Mouse (Mus musculus) midbrain, embryonic 14.5 days (tissue): Measurements from ENCODE around the gene Prss16. TPM values are rescaled to one million over a fixed set of nuclear protein-coding genes. Genes with fewer than 3 reads are reported as not detected.
A peak's percentile ranks its signal among the peaks of the same experiment; 100 is the strongest.

Experiments
- ATAC-seq: fragments of 200-750 bp; cut with Nextera tagmentation; 2 replicates; pipeline ENCODE4 v1.8.0; 2017; ENCODE audit warnings: moderate number of reproducible peaks, moderate library complexity; ENCODE audit not compliant: low FRiP score, low TSS enrichment
- DNase-seq: peaks from one replicate; pipeline ENCODE4 v3.0.0-alpha.2; 2015
- H3K27ac ChIP-seq: fragments of 300-500 bp; sonication (generic); replicated peaks from 2 replicates; pipeline ENCODE4 v1.5.1; 2014; ENCODE audit warnings: mild to moderate bottlenecking, low read depth, low read length, moderate library complexity
- H3K27me3 ChIP-seq: fragments of 300-500 bp; sonication (generic); 2 replicates; pipeline ENCODE4 v1.6.1; 2014; ENCODE audit warnings: low read length, control low read depth, mixed read lengths; ENCODE audit not compliant: control insufficient read depth, insufficient read depth
- H3K36me3 ChIP-seq: fragments of 300-500 bp; sonication (generic); 2 replicates; pipeline ENCODE4 v1.6.1; 2014; ENCODE audit warnings: low read length, control low read depth; ENCODE audit not compliant: control insufficient read depth, insufficient read depth
- H3K4me1 ChIP-seq: fragments of 300-500 bp; sonication (generic); 2 replicates; pipeline ENCODE4 v1.6.1; 2014; ENCODE audit warnings: mild to moderate bottlenecking, antibody characterized with exemption, low read length, control low read depth; ENCODE audit not compliant: control insufficient read depth, insufficient read depth
- H3K4me2 ChIP-seq: fragments of 300-500 bp; sonication (generic); 2 replicates; pipeline ENCODE4 v1.6.1; 2014; ENCODE audit warnings: mild to moderate bottlenecking, low read length, moderate library complexity
- H3K4me3 ChIP-seq: fragments of 300-500 bp; sonication (generic); replicated peaks from 2 replicates; pipeline ENCODE4 v1.5.1; 2014; ENCODE audit warnings: low read depth, low read length
- H3K9ac ChIP-seq: fragments of 300-500 bp; sonication (generic); replicated peaks from 2 replicates; pipeline ENCODE4 v1.6.1; 2014; ENCODE audit warnings: mild to moderate bottlenecking, low read length, moderate library complexity
- H3K9me3 ChIP-seq: fragments of 300-500 bp; sonication (generic); 2 replicates; pipeline ENCODE4 v1.6.1; 2016; ENCODE audit warnings: low read length, control low read depth, mixed read lengths; ENCODE audit not compliant: control insufficient read depth
- WGBS: fragments of 180-500 bp; shearing (Covaris S2); extraction: QIAGEN DNeasy Blood & Tissue Kit; methylation state at CpG from one replicate; pipeline ENCODE4 v1.1.7; 2014; 5-methylcytosine and 5-hydroxymethylcytosine counted together
- polyA plus RNA-seq: library from polyadenylated mRNA; unstranded; fragments of >200 nt; fragmentation: Nextera tagmentation; extraction: Ambion mirVana; gene quantifications from 2 replicates; pipeline ENCODE4 v1.2.1, GENCODE M21; 2014

The Prss16 gene
- polyA plus RNA-seq, 1 experiment from 2014 or later: not detected

GRCm38 (mm10) chr13:22029928-22030327, 20.4 kb upstream of the Prss16 start:
- Histone ChIP-seq H3K4me2 (no peak overlapping the region), H3K27me3 (no peaks in the 10 kb centered on the region), H3K4me3 (no peak overlapping the region), H3K9me3 (no peaks in the 10 kb centered on the region), H3K4me1 (peaks cover 4% of the 10 kb centered on the region; the same call in 1 of the 2 replicates), H3K9ac (no peak overlapping the region), H3K36me3 (no peaks in the 10 kb centered on the region), H3K27ac (no peak overlapping the region)
- ATAC-seq: no peak
- DNase-seq: peak; percentile 51
- 21% methylated on average over 8 of the region's 8 CpGs for WGBS

GRCm38 (mm10) chr13:22028673-22029460, 19.3 kb upstream of the Prss16 start:
- peak; percentile 95 for DNase-seq
- under 1% methylated on average over 40 of the region's 40 CpGs for WGBS
- H3K27me3 ChIP-seq: no peaks in the 10 kb centered on the region
- H3K9ac ChIP-seq: peak overlapping the region; percentile 54
- peak; percentile 76 for ATAC-seq
- H3K36me3 ChIP-seq: no peaks in the 10 kb centered on the region
- no peaks in the 10 kb centered on the region for H3K9me3 ChIP-seq
- H3K4me3 ChIP-seq: peak overlapping the region; percentile 45
- peak overlapping the region; percentile 65 for H3K4me2 ChIP-seq
- no peaks in the 10 kb centered on the region for H3K4me1 ChIP-seq
- peak overlapping the region; percentile 72; the same call in 1 of the 2 replicates for H3K27ac ChIP-seq

DNA sequence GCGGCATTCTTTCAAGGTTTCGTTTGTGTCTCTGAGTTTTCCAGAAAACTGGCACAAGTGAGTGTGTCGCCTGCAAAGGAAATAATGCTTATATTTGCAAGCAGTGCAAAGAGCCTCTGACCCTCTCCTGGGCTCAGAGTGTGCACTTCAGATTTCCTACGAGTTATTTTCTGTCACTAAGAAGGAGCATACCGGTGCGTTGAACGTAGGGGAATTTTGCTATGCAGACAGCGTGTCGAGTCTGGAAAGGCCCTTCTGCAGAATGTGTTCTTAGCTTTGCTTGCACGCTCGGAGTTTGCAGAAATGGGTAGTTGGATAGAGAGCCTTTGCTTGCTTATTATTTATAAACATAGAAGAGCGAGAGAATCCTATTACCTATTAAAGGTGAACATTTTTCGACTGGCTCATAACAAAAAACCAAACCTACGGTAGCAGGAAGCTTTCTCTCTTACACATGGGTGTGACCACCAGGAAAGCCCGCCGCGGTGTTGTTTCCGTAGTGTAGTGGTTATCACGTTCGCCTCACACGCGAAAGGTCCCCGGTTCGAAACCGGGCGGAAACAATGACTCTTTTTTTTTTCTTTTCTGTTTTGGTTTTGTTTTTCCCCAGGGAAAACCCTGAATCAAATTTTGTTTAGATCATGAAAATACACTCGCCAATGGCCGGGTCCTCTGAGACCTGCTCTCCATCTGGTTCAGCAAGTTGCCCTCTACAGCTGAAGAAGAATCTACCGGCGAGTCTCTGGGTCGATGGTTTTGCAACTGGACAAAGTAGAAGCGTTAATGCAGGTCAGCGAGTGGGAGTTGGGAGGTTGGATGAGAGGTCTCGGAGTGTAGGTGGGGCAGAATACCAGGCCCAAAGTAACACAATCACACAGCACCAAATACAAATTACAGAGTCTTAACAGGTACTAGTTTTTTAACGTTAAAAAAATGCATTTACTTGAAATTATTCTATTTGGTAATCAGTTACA, 16.8 kb upstream of the Prss16 start:
- Histone ChIP-seq H3K36me3 (no peaks in the 10 kb centered on the region), H3K4me2 (peak overlapping the region; percentile 55), H3K9ac (peak overlapping the region; percentile 29; the same call in 1 of the 2 replicates), H3K27me3 (peaks cover 8% of the 10 kb centered on the region; the same call in 1 of the 2 replicates), H3K4me1 (no peaks in the 10 kb centered on the region), H3K4me3 (peak overlapping the region; percentile 37), H3K27ac (0 out of 2 replicates have a peak overlapping the region, but pooled peaks have one; percentile 14), H3K9me3 (no peaks in the 10 kb centered on the region)
- DNase-seq: peak; percentile 95
- ATAC-seq: 0 out of 2 replicates have a peak, but pooled peaks have one; percentile 65
- 2% methylated on average over 35 of the region's 35 CpGs for WGBS

GRCm38 (mm10) chr13:22022241-22022640, 12.7 kb upstream of the Prss16 start:
- no peaks in the 10 kb centered on the region for H3K36me3 ChIP-seq
- peak overlapping the region; percentile 33 for H3K4me3 ChIP-seq
- 1% methylated on average over 9 of the region's 9 CpGs for WGBS
- H3K9ac ChIP-seq: no peak overlapping the region
- DNase-seq: peak; percentile 89
- no peak overlapping the region for H3K27ac ChIP-seq
- ATAC-seq: peak; percentile 78
- H3K27me3 ChIP-seq: peaks cover 43% of the 10 kb centered on the region
- peaks cover 6% of the 10 kb centered on the region; the same call in 1 of the 2 replicates for H3K4me1 ChIP-seq
- peak overlapping the region; percentile 58 for H3K4me2 ChIP-seq
- no peaks in the 10 kb centered on the region for H3K9me3 ChIP-seq

- no peaks in the 10 kb centered on the region for H3K36me3 ChIP-seq
- H3K9ac ChIP-seq: no peak overlapping the region
- under 1% methylated on average over 11 of the region's 11 CpGs for WGBS
- peak overlapping the region; percentile 58 for H3K4me2 ChIP-seq
- ATAC-seq (no peak), DNase-seq (peak; percentile 51)
- H3K27me3 ChIP-seq: peaks cover 47% of the 10 kb centered on the region
- peaks cover 6% of the 10 kb centered on the region; the same call in 1 of the 2 replicates for H3K4me1 ChIP-seq
- H3K9me3 ChIP-seq: no peaks in the 10 kb centered on the region
- H3K27ac ChIP-seq: no peak overlapping the region
- peak overlapping the region; percentile 33 for H3K4me3 ChIP-seq
Observed at GRCm38 (mm10) chr13:22021581-22021980, 12.0 kb upstream of the Prss16 start.

DNA sequence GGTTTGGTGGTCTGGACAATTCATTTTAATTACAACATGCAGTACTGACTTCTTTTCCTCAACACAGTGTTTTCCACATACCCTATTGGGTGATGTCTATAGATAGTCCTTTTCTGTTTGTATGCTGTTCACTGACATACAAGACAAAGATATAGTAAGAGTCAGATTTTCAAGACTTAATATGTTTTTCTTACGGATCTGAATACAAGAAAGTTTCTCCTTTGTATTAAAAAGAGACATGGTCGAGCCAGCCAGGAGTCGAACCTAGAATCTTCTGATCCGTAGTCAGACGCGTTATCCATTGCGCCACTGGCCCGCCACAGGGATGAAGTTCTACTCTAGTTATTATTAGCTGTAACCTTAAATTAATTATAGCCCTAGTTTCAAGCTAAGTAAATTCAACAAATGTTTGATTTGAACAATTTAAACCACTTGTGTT, 11.4 kb upstream of the Prss16 start:
- no peak overlapping the region for H3K27ac ChIP-seq
- WGBS: under 1% methylated on average over 8 of the region's 8 CpGs
- peaks cover 54% of the 10 kb centered on the region for H3K27me3 ChIP-seq

GRCm38 (mm10) chr13:22019934-22020835, 10.6 kb upstream of the Prss16 start:
- peak; percentile 41 for DNase-seq
- Histone ChIP-seq H3K27me3 (peaks cover 59% of the 10 kb centered on the region), H3K4me3 (peak overlapping the region; percentile 33), H3K4me1 (peaks cover 6% of the 10 kb centered on the region; the same call in 1 of the 2 replicates), H3K9ac (0 out of 2 replicates have a peak overlapping the region, but pooled peaks have one; percentile 21), H3K36me3 (no peaks in the 10 kb centered on the region), H3K9me3 (0 out of 2 replicates have a peak, but pooled peaks cover 1% of the 10 kb centered on the region), H3K4me2 (peak overlapping the region; percentile 58), H3K27ac (no peak overlapping the region)
- WGBS: under 1% methylated on average over 44 of the region's 44 CpGs
- no peak for ATAC-seq

More for the DNA sequence above, 11.4 kb upstream of the Prss16 start:
- ATAC-seq (peak; percentile 59; the same call in 1 of the 2 replicates), DNase-seq (peak; percentile 77)
- Histone ChIP-seq H3K36me3 (no peaks in the 10 kb centered on the region), H3K4me2 (peak overlapping the region; percentile 58), H3K4me3 (peak overlapping the region; percentile 33), H3K4me1 (peaks cover 6% of the 10 kb centered on the region; the same call in 1 of the 2 replicates), H3K9me3 (no peaks in the 10 kb centered on the region), H3K9ac (no peak overlapping the region)
